Mouse (Mus musculus) mature B cell (primary cell): ENCODE measurements around the gene Dmp1.

Experiments
- in situ Hi-C: fragments of 300-500 bp; cut with MboI; formaldehyde crosslinking; loops from 2 replicates; pipeline ENCODE4 v1.14.3; 2019

The Dmp1 gene

GRCm38 (mm10) chr5:104202351-104202750 is at the start of gene Dmp1:
Gene Dmp1 (plus strand): TSS chr5:104202613.
- in situ Hi-C loops = no loop called here

GRCm38 (mm10) chr5:104157701-104158100 is 44.7 kb upstream of the Dmp1 start:
- in situ Hi-C loops = no loop called here

- in situ Hi-C loops = no loop called here
Observed at GRCm38 (mm10) chr5:104158332-104159052, 43.9 kb upstream of the Dmp1 start.

- in situ Hi-C loops = no loop called here
Observed at GRCm38 (mm10) chr5:104160581-104160980, 41.8 kb upstream of the Dmp1 start.

GRCm38 (mm10) chr5:104161390-104161789 is 41.0 kb upstream of the Dmp1 start:
- in situ Hi-C loops = no loop called here

GRCm38 (mm10) chr5:104163536-104163935 is 38.9 kb upstream of the Dmp1 start:
- in situ Hi-C loops = no loop called here

- in situ Hi-C loops = no loop called here
Observed at GRCm38 (mm10) chr5:104170412-104170811, 32.0 kb upstream of the Dmp1 start, which contains the start of gene Dspp. Gene Dspp (plus strand): TSS chr5:104170712.

- in situ Hi-C loops = no loop called here
Observed at GRCm38 (mm10) chr5:104173094-104173493, 29.3 kb upstream of the Dmp1 start.

- in situ Hi-C loops = no loop called here
Observed at GRCm38 (mm10) chr5:104183743-104184142, 18.7 kb upstream of the Dmp1 start.

GRCm38 (mm10) chr5:104187281-104187680 is 15.1 kb upstream of the Dmp1 start:
- in situ Hi-C loops = no loop called here

GRCm38 (mm10) chr5:104195086-104195485 is 7.3 kb upstream of the Dmp1 start:
- in situ Hi-C loops = no loop called here

- in situ Hi-C loops = no loop called here
Observed at GRCm38 (mm10) chr5:104201153-104201950, 1.1 kb upstream of the Dmp1 start.

GRCm38 (mm10) chr5:104212531-104212930 is 10.1 kb downstream of the Dmp1 start:
- in situ Hi-C loops = no loop called here

GRCm38 (mm10) chr5:104218926-104219325 is 16.5 kb downstream of the Dmp1 start:
- in situ Hi-C loops = no loop called here

- in situ Hi-C loops = no loop called here
Observed at GRCm38 (mm10) chr5:104224299-104224698, 21.9 kb downstream of the Dmp1 start.

GRCm38 (mm10) chr5:104224750-104225149 is 22.3 kb downstream of the Dmp1 start:
- in situ Hi-C loops = no loop called here

- in situ Hi-C loops = no loop called here
Observed at GRCm38 (mm10) chr5:104228497-104228896, 26.1 kb downstream of the Dmp1 start.

- in situ Hi-C loops = no loop called here
Observed at GRCm38 (mm10) chr5:104236741-104237140, 34.3 kb downstream of the Dmp1 start.

GRCm38 (mm10) chr5:104239674-104240378 is 37.4 kb downstream of the Dmp1 start:
- in situ Hi-C loops = no loop called here

- in situ Hi-C loops = no loop called here
Observed at GRCm38 (mm10) chr5:104244261-104244660, 41.8 kb downstream of the Dmp1 start.

- in situ Hi-C loops = no loop called here
Observed at GRCm38 (mm10) chr5:104251811-104252210, 49.4 kb downstream of the Dmp1 start.

GRCm38 (mm10) chr5:104256585-104256984 is 54.2 kb downstream of the Dmp1 start:
- in situ Hi-C loops = no loop called here
